Mouse (Mus musculus) A20 (cell line): ENCODE data around the gene Atp1a2.
A peak's percentile ranks its signal among the peaks of the same experiment; 100 is the strongest.

Experiments used
- DNase-seq: peaks from one replicate; pipeline ENCODE4 v3.0.0-alpha.2; 2011; ENCODE audit warnings: low read depth, low spot score

Gene Atp1a2

DNA sequence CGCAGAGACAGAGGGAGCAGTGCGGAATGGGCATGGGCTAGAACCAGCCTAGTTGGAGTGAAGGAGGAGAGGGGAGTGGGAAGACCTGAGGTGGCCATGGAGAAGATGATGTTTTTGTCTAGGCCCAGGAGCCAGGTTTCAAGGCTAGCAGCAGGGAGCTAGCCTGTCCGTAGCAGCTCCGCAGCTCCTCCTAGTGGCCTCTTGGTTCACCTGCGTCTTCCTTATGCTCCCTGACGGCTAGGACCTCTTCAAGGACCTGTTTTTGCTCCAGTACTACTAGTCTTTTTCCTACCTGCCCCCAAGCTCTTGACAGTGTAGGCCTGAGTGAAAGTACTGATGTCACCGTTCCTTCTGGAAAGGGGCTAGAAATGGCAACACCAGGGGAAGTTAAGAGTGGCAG is 26.9 kb upstream of the Atp1a2 start:
- DNase-seq = peak; percentile 77

DNA sequence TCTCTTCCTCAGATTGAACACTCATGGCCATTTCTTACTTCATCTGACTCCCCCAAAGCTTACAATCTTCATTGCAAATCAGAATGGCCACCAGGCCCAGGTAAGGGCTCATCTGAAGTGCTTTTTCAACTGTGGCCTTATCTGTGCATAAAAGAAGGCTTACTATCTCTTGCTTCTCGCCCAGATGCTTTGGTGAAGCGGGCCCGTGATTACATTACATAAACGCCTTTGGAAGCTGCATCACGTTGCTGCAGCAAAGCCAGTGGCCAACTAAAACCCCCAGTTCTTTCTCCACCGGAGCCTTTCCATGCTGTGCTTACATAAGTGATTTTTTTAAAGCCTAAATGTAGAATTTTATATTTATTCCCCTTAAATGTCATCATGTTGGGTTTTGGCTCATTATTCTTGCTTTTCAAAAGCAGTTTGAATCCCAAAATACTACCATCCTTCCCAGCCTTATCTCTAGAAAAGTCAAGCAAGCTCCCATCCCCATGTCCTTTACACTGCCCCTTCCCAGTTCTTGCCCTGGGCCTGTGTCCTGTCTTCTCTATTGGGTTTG is 26.0 kb upstream of the Atp1a2 start:
- no peak for DNase-seq

DNA sequence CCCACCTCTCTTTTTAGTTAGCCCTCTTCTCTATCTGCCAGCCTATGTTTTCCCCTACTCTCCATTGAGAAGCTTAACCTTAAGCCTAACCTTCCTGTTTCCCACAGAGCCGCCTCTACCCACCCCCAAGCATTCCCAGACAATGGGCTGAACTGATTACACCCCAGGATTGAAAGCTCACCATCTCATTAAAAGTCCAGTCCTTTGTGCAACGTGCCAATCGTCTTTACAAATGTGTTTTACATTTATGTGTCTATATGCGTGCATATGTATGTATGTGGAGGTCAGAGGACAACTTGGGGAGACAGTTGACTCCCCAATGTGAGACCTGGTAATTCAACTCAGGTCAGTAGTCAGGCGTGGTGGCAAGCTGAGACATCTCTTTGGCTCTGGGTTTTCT is 25.4 kb upstream of the Atp1a2 start:
- DNase-seq = no peak

DNA sequence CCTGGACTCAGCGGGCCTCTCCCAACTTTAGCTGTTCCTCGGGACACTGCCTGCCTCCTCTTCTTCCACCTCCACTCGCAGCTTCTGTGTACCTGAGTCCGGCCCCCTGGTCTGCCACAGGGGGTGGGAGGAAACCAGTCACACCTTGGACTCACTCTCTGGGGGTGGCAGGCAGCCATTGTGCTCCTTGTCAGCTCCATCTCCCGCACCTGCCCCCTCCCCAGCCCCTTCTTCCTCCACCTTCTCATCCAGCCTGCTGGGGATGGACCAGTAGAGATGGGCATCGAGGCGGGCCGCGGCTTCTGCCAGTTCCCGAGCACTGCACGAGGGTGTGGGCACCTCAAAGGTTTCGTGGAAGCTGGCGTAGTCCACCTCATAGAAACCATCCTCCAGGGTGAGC is 24.9 kb upstream of the Atp1a2 start:
- no peak for DNase-seq

DNA sequence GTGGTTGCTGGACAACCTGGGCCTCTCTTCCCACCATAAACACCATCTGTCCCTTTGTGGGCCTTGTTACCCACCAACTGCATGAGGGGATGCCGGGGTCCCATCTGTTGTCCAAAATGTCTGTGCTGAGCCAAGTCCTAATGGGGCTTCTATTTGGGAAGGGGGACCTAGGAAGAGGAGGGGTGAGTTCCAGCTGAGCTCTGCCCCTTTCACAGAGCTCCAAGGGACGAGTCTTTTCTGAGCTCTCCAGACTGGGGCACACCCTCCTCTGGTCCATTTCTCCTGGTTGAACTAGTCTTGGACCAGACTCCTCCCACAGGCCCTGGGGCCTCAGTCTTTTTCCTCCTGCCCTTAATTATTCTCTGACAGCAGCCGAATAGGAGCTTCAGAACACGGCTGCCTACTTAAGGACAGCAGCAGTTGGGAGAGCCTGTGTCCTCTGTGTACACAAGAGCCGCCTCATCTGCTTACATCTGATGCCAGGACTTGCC is 22.1 kb upstream of the Atp1a2 start:
- no peak for DNase-seq

DNA sequence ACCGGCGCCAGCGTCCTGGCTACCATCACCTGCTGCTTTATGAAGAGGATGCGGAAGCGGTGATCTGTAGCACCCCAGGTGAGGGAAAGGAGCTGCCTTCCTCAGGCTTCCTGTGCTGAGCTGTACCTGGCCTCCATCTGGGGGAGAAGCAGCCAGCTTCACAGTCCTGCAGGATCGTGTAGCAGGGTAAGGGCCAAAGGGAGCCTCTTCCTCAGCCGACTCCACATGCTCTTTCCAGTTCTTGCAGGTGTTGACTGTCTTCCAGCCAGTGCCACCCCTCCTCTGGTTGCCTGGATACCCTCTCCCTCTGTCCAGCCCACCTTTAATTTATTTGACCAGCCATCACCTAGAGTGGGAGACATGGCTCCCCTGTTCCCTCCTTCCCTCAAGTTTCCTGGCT is 21.5 kb upstream of the Atp1a2 start:
- no peak for DNase-seq

DNA sequence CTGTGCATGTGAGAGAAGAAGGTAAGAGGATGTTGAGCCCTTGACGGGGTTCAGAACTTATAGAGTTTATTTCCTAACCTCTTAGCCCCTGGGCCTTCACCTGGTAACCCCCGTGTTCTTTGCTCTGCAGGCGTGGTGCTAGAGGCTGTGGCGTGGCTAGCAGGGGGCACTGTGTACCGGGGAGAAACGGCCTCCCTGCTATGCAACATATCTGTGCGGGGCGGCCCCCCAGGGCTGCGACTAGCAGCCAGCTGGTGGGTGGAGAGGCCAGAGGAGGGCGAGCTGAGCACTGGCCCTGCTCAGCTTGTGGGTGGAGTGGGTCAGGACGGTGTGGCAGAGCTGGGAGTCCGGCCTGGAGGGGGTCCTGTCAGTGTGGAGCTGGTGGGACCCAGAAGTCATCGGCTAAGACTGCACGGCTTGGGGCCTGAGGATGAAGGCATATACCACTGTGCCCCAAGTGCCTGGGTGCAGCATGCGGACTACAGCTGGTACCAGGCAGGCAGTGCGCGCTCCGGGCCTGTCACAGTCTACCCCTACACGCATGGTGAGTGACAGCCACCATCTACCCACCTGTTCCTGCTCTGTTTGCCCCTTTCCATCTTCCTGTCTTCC is 20.7 kb upstream of the Atp1a2 start:
- DNase-seq = no peak

DNA sequence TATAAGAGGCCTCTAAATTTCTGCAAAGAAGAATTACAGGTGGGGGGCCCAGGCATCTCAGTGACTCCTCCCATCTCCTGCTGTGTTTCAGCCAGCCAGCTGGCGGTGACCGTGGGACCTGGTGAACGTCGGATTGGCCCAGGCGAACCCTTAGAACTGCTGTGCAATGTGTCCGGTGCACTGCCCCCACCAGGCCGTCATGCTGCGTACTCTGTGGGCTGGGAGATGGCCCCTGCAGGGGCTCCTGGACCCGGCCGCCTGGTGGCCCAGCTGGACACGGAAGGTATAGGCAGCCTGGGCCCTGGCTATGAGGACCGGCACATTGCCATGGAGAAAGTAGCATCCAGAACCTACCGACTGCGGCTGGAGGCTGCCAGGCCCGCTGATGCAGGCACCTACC is 20.1 kb upstream of the Atp1a2 start:
- DNase-seq = no peak

DNA sequence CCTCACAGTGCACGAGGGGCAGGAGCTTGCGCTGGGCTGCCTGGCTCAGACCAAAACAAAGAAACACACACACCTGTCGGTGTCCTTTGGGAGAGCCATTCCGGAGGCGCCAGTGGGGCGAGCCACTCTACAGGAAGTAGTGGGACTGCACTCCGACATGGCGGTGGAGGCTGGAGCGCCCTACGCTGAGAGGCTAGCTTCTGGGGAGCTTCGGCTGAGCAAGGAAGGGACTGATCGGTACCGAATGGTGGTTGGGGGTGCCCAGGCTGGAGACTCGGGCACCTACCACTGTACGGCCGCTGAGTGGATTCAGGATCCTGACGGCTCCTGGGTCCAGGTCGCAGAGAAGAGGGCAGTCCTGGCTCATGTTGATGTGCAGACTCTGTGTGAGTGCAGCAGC is 19.6 kb upstream of the Atp1a2 start:
- no peak for DNase-seq

DNA sequence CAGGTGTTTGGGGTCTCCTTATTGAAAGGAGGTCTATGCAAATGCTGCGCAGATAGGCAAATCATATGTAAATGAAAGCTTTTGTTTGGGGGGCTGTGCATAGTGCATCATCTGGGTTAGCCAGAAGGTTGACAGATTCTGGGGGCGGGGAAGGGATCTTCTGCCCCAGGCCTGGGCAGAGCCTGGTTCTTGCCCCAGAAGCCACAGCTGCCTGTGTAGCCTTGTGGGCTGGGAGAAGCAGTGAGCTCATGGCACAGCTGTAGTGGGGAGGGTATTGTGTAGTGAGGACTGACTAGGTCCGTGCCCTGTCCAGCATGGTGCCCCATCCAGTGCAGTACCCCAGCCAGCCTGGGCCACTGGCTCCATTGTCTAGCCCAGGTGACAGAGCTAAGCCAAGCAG is 17.0 kb upstream of the Atp1a2 start:
- no peak for DNase-seq

DNA sequence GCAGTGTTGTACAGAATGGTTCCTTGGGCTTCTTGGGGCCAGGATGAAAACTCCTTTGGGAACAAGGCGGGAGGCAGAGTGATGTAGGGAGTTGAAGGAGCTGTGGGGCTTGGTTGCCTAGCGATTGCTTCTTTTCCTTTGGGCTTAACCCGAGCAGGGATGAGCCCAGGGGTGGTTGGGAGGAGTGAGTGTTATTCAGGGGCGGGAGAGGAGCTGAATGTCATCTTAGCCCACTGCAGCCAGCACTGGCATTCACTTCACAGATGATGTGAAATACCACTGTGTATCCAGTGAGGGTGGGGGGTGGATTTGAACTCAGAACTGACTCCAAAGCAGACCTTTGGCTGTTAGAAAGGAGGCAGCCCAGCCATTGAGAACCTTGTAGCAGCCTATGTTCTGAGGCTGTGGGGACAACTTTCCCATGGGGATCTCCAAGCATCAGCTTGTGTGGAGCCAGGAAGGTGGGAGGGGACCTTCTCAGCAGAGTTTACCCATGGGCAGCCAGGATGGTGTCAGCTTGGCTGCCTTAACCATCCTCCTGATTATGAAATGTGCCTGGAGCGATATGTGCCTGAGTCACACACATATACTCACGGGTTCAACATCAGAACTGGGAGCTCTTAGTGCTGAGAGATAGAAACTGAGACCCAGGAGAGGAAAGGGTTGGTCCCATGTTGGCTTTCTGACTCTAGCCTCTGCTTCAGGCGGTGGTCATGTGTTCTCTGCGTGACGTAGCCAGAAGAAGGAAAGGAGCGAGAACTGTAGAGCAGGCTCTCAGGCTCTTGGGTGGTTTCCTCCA is 15.9 kb upstream of the Atp1a2 start:
- no peak for DNase-seq

DNA sequence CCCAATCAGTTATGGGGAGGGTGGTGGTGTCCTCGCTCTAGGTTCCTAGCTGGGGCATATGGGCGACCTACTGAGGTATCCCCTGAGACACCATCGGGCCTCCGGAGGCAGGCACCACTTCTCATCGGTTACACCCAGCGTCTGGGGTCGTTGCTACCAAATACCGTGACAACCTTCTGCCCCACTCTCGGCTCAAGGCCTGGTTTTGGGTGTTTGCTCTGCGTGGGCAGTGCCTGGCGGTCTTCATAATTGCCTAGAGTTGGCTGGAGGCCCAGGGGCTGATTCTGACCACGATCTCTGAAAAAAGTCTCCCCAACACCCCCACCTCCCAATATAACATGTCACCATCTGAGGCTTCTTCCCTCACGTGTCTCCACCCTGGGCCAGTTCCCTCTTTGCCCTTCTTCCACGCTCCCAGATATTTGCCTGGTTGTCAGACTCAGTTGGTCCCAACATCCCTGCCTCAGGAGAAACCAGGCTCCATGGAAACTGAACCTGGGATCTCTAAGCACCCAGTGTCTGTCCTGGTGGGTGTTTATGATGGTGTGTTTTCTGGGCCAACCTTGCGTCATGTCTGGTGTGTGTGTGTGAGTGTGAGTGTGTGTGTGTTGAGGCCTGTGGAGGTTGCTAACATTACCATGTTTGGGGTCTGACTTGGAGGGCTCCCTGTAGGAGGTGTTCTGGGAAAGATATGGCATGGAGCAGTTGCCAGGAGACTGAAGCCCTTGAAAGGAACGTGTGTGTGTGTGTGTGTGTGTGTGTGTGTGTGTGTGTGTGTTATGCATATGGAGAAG is 15.1 kb upstream of the Atp1a2 start:
- peak; percentile 22 for DNase-seq

DNA sequence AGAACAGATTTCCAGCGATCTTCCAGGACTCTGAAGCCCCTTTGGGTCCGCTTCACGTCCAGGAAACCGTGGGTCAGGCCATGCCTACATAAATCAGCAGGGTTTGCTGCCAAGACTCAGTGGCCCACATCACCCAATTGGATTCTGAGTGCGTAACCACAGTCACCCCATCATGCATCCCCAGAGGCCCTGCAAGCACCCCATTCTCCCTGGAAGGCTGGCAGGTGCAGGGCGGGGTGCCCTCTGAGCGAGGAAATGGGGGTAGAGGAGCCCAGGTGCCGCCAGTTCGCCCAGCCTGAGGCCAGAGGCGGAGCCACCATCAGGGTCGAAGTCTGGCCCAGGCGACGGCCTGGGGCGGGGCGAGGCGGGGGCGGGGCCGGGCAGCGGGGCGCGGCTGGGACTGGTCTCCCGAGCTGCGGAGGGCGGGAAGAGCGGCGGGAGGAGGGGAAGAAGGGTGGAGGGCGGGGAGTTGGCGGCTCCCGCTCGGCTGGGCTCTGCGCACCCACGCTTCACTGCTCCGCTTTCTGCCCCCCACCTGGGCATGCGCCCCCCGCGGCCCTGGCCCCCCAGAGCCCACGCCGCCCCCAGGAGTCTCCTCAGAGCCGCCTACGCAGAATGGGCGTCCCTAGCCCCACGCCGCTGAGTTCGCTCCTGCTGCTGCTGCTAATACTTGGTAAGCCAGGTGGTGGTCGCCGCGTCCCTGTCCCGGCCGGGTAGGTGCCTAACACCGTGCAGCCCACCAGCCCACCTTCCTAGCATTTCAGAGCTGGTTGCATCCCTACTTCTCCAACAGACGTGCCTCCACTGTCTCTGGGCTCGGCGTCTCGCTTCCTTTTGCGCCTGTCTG is 14.3 kb upstream of the Atp1a2 start:
- DNase-seq = peak; percentile 91

DNA sequence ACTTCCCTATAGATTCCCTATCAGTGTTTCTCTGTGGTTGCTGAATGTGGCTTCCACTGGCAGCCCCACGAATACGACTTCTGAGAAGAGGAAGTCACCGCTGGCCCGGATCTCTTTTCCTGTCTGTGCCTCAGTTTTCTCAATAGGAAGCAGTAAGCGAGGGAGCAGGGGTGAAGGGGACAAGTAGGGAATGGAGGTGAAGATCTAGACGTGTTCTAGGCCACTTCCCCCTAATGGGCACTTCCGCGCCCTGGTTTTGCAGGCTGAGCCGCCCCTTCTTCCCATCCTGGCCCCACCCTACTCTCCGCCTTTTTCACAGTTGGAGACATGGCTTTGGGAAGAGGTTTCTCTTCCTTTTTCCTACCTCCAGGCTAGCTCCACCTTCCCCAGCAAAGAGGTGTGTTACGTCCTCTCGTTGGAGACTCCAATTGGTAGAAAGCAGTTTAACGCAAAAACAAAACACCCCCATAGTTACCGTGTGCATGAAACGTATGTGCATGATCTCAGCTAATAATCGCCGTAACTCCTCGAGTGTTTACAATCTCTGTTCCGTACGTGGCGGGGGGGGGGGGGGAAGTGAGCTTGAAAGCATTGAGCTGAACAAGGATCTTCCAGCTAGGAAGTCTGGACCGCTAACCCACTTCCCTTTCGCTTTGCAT is 13.5 kb upstream of the Atp1a2 start:
- DNase-seq = no peak

DNA sequence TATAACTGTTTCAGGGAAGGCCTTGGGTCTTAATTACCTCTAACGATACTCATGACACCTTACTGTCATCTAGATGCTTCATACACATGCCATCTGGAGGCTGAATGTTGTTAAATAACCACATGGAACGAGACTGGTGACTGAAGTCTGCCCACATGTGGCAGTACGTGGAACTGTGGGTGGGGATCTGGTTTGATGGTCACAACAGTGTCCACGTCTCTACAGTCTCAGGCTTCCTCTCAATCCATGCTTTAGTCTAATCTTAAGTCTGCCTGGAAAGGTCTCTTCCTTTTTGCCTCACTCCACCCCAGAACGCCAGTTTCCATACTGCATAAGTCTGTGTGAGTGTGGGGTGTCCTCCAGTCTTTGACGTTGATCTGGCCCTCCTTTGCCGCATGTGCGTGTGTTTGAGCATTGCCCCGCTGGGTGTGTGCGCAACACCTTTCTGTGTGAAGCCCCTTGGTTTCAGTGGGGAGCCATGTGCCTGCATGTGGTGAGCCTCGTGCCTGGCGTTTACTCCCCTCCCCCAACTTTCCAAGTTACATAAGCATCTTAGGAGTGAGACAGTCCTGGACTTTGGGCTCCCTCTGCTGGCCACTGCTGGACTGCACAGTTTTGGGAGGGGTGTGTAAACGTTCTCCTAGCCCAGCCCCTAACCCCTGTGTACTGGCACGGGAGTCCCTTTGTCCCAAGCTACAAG is 12.0 kb upstream of the Atp1a2 start:
- peak; percentile 93 for DNase-seq

DNA sequence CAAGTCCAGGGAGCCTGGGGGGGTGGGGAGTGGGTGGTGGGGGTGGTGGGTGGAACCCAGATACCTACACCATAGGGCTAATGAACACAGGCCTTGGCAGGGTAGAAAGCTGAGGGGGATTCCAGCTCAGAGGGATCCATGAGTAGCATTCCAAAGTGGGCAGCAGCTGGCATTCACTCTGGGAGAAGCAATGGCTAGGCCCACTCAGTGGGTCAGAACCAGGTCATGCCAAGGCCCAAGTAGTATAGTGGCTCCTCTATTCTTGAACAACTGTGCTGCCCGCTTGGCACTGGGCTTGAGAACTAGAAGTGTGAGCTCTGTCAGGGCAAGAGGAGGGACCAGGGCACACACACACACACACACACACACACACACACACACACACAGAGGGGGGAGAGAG is 10.5 kb upstream of the Atp1a2 start:
- no peak for DNase-seq

DNA sequence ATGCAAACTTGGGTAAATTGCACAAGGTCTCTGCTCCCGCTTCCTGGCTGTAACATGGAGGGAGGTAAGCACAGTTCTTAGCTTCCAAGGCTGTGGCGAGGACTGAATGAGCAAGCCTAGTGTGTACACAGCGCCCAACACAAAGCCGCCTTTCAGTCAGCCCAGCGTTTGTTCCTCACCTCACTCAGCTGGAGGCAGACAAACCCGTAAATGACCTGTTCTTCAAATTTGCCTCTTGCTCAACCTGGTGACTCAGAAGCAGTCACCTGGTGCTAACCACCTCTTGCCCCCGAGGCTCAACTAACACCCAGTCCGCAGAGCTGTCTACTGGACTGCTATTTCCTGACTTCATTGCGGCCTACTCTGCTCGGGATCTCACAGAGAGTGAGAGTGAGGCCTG is 10.1 kb upstream of the Atp1a2 start:
- DNase-seq = no peak

DNA sequence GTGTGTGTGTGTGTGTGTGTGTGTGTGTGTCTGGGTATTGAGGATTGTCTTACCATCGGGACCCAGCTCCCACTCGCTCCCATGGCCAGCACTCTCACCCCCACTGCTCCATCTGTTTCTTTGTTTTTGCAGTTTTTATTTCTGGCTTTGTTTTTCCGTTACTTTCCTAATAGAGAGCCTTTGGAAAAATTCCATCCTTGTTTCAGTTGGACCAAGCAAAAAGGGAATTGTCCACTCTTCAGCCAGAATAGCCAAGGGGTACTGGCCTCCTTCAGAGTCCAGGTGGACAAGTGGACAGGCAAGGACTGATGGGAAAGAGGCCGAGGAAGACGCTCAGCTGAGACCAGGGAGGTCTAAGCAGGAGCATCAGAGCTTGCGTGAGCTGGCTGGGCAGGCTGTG is 9.0 kb upstream of the Atp1a2 start:
- no peak for DNase-seq

DNA sequence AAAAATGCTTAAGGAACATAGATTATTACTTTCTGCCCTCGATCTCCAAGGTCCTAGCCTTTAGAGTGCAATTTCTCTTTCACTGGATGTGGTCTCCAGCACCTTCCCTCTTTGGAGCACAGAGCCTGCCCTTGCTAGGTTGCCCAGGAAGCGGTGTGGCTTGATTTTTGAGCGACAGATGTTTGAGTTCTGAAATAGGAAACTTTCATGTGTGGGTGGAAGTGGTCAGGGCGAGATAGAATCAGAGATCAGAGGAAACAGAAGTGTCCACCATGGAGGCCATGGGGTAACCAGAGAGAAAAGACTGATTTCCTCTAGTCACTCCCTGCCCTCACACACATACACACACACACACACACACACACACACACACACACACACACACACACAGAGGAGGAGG is 8.3 kb upstream of the Atp1a2 start:
- no peak for DNase-seq

DNA sequence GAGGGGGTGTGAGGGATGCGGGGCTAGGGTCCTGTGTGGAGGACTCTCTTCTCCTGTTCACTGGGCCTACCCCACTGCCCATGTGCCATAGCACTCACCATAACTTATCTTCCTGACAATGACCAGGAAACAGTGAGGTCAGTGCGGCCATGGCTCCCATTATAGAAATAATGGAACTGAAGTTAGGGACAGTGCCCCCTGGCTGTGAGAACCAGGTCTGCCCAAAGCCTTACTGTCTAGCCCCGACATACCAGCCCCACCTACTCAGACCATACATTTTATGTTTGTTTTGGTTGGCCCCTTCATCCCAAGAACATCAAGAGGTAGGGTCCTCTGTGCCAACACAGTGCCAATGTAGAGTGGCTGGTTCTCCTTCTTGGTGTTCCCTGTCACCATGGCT is 7.8 kb upstream of the Atp1a2 start:
- peak; percentile 40 for DNase-seq
